Mouse (Mus musculus) right cerebral cortex, postnatal 4 days (tissue): ENCODE results near the gene Ccr1.

Source experiments
- DNase-seq: peaks from one replicate; pipeline ENCODE4 v3.0.0-alpha.2; 2022

Gene Ccr1

DNA sequence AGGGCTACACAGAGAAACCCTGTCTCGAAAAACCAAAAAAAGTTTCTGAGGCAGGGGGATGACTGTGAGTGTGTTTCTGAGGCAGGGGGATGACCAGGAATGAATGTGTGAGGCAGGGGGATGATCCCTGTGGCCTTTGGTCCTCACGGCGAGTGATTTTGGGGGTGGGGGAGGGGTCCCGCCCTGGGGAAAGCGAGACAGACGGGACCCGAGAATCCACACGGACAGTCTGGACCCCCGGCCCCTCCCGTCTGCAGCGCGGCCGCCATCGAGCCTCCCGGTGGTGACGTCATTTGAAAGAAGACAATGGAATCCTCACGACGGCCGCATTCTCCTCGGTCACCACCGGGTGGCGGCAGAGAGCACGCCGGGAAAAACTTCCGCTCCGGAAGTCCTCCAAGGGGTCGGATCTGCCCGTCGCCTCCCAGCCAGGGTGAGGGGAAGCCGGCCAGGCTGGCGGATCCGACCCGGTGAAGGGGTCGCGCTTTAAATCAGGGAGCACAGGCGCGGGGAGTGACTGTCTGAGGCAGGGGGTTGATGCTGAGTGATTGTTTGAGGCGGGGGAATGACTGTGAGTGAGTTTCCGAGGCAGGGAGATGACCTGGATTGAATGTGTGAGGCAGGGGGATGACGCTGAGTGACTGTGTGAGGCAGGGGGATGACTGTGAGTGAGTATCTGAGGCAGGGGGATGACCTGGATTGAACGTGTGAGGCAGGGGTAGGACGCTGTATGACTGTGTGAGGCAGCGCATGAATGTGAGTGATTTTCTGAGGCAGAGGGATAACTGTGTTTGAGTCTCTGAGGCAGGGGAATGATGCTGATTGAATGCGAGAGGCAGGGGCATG, 43.2 kb downstream of the Ccr1 start:
- DNase-seq = peak; percentile 93

DNA sequence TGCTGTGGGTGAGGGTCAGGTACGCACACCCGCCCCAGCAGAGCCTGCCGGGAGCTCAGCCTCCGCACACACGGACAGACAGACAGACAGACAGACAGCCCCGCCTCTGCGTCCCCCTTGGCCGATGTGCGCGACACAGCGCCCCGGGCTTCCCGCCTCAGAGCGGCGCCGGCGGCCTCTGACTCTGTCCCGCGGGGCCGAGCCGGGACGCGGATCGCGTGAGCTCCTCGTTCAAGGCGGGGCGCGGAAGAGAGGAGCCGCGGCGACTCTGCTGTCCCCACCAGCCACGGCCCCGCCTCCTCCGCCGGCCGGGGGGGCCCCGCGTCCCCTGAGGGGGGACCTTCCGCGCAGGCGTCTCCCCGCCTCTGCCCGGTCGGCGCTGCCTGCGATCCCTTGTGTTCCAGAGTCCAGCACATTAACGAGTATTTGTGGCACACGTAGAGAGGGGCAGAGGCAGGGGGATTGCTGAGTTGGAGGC, 43.9 kb downstream of the Ccr1 start:
- DNase-seq = peak; percentile 90

DNA sequence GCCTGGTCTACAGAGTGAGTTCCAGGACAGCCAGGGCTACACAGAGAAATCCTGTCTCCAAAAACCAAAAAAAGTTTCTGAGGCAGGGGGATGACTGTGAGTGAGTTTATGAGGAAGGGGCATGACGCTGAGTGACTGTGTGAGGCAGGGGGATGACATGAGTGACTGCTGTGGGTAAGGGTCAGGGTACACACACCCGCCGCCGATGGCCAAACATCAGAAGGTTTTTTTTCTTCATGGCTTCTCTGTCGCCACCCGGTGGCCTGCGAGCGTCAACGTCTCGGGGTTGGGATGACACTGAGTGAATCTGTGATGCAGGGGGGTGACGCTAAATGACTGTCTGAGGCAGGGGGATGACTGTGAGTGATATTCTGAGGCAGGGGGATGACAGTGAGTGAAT, 44.5 kb downstream of the Ccr1 start:
- peak; percentile 77 for DNase-seq

DNA sequence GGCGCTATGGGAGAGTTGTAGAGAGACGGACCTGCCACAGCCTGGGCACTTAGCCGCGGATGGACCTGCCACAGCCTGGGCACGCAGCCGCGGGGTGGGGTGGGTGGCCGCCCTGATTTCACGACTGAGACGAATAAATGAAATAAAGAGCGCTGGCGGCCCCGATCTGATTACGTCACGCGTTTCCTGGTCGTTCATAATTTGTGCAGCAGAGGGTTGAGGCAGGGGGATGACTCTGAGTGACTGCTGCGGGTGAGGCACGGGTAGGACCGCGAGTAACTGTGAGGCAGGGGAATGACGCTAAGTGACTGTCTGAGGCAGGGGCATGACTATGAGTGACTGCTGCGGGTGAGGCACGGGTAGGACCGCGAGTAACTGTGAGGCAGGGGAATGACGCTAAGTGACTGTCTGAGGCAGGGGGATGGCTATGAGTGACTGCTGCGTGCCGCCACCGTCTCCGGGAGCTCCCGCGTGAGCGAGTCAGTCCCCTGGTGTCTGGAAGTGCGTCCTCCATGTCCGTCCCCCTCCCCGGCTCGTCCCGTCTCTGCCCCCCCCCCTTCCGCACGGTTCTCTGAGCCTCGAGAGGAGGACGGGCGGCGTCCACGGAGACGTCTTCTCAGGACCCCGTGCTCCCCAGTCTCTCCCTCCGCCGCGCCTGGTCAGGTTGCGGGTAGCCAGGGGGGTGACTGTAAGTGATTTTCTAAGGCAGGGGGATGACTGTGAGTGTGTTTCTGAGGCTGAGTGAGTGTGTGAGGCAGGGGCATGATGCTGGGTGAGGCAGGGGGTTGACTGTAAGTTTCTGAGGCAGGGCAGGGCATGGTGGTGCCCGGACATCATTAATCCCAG, 45.1 kb downstream of the Ccr1 start:
- peak; percentile 64 for DNase-seq
